Mouse (Mus musculus): ENCODE results near the gene Kif16b. TPM values are rescaled to one million over a fixed set of nuclear protein-coding genes. Genes with fewer than 3 reads are reported as not detected.

The Kif16b gene
- 24.0 and 30.3 TPM in 2 replicates for total RNA-seq (2021)
- long read RNA-seq, full-length matches to known transcripts = 17 of 23 reads
- long read RNA-seq, partial matches to known transcripts = 5 of 23 reads
- long read RNA-seq, other reads (novel, unspliced or antisense) = 1 of 23 reads

DNA sequence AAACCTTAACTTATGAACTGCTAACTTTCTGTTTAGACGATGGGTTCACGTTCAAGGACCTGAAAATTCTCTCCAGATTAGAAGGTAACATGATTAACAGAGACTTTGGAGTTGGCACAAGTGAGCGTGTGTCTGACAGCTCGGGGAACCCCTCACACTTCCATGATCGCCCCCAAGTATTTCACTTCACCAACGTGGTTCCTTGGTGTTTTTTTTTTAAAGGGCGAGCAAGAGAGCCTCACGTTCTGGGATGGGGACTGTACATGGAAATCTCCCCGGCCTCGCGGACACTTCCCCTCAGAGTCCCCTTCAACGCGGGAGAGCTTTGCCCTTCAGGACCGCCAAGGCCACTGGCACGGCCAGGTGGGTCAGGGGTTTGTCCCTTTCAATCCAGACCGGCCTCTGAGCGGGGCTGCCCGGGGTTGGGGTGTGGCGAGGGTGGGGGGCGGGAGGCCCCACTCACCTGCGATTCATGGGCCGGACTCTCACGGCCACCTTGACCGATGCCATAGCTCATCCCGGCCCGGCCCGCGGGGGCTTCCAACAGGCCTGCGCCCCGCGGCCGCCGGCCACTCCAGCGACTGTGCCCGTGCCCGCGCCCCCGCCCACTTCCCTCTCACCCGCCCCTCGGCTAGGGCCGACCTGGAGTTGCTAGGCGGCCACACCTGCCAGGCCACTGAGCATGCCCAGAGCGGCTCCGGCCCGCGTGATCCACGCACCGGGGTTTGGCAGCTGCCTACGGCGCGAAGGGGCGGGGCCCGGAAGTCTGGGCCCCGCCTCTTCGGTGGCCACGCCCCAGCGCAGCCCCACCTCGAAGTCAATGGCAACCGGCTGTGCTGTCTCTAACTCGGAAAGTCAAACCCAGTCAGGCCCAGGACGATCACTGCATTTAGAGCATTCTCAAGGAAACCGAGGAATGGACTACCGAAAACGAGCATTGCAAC, at the start of gene Kif16b:
Kif16b (minus strand) TSS at position 670 of the 944 bp plus-strand sequence.
- peak; percentile 96 for DNase-seq

DNA sequence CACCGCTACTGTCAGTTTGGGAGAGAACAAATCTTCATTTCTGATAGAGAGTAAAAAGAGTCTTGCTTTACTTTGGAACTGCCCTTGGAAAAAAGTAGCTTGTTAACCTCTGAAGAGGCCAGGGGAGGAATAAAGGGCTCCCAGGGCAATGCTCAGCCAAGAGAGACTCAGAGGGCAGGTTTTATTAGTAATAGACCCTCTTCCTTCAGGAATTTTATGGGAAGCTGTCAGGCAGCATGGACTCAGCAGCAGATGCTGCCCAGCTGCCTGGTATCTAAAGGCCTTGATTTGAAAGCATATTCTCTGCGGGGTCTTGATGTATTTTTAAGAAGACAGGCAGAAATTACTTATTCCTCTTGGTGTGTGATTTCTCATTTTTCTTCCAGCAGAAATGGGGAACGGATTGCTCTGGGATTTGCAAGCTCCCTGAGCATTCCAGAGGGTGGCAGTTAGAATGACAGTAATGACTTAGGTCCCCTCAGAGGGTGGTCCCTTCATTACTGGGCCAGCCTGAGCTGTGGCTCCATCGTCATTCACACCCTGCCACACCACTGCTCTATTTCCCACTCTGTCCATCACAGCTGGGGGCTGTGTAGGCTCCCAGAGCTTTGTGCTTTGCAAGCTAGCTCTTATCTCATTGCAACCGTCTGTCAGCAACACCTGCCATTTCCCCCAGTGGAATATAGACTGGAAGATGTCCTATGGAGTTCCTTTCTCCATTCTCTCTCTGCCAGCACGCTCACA, 39.7 kb upstream of the Kif16b start:
- no peak for DNase-seq

DNA sequence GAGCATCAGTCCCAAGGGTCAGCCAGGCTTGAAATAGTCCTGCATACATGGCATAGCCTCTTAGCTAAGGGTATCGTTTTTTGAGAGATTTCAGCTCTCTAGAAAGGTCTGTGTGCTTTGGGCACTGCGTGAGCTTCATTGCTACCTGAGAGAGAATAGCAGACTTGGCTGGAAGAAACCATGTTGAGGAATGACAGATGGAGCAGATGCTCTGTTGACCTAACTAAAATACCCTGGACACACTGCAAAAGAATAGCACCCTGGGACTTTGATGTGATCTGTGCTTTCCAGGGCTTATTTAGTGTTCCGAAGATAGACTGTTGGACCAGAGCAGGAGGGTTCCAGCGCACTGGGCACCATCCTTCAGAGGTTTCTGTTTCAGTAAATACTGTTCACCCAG, 29.1 kb upstream of the Kif16b start:
- no peak for DNase-seq

DNA sequence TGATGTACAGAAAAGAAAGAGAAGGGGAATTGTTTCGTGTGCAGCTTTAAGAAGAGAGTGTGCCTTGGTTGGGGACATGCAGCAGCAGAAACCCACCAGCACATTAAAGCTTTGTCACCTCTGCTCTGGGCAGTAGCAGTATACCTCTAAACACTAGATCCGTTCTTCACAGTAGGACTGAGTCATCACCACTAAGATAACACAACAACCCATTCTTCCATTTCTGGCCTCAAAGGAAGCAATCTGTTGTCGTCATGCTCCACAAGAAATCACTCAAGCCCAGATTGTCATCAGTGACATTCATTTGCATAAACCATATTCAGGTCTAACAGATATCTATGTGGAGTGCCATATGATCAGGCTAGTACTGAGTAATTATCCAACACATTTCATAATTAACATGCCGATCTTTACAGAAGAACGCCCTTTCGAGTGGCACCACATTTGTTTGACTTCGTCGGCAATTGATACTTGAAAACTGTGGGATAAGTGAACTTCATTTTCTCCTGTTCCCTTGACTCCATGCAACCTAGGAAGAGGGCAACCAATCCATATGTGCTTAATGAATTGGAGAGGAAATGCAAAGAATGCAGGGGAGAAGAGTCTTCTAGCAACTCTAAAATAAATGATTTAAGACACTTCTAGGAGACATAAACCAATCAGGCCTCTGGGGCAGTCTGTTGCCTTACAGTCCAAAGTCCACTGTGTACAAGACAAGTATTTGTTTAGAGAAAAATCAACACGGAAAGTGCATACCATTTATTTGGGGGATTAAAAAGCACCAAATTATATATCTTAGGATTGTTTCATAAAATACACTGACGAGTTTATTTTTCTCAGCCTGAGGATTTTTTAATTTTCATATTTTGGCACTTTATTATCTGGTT, 28.1 kb upstream of the Kif16b start:
- DNase-seq = no peak

DNA sequence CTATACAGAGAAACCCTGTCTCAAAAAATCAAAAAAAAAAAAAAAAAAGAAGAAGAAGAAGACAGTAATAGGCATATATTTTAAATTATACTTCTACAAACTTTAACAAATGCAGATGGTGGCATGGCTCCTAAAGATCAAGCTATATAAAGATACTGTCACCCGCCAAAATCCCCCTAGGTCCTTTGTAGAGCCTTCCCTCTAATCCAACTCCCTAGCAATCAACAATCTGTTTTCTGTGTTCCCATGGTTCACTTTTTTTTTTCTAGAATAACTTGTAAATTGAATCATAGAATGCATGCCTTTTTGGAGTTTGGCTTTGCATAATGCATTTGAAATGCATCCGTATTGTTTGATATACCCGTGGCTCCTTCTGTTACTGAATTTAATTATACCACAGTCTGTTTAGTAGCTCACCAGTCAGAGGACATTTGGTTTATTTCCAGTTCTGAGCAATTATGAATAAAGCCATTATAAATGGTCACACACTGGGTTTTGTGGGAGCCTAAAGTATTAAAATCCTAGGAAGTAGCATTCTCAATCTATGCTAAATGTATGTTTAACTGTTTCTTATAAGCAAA, 9.6 kb upstream of the Kif16b start:
- no peak for DNase-seq

DNA sequence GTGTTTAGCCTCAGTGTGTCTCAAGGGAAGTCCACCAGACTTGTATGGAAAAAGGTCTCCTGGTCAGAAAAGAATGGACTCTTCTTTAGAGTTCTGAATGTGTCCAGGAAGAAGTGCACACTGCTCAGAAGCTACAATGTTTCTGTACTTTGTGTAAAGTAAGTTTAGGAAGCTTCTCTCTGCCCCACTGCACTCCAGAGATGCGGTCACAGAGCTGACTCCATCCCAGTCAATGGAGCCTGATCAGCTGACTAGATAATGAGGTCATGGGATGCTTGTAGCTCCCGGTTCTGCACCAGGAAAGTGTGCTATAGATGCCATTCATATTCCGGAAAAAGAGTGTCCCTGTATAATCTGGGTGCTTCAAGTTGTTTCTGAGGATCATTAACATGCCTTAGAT, 7.9 kb upstream of the Kif16b start:
- no peak for DNase-seq

DNA sequence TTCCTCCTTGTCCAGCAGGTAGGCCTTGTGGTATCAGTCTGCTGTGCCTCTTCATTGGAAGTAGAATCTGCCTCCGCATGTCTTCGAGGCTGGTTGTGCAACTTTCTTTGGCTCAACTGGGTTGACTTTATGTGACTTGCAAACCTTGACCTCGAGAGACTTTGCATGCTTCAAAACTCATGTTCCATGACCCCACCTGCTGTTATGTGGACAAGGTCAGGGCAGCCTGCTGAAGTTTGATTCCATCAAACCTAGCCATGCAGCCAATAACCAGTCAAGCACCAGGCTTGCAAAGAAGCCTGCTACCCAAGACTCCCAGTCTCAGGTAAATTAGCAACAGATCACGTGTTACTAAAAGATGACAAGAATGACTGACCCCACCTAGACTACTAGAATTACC, 5.7 kb upstream of the Kif16b start:
- DNase-seq = no peak

DNA sequence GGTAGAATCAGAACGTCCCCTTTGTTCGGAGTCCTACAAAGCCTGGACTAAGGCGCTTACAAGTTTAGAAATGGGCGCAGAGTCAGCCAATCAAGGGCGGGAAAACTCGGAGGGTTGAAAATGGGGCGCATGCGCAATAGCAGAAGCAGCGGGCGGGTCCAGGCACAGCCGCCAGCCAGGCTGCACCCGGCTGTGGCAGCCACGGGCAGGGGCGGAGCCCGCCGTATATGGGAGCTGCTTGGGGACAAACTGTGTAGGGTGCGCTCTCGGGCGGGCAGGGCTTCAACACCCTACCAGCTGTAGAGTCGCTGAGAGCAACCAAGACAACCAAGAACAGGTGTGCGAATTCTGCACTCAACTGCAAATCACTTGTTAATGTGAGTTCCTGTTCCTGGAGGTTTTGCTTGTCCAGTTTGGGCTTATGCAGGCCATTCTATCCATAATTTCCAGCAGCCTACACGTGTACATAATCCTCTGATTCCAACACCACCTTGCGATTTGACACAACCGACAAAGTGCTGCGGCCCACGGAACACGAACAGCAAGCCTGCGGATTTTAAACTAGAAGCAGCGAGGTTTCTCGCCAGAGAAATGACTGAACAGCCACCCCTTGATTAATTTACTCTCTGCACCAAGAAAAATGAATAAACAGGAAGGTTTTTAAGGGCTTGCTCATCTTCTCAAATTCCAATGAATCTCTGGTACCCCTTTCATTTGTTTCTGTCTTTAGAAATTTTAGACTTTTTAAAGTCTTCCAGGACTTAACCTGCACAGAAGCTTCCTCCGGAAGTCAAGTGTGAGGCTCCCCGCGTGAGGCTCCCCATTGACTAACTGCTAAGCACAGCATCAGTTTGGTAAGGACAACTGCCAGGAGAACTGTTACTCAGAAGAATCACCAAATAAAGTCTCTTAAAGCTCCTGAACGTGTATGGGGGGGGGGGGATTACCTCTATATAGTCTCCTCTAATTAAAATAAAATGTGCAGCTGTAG, 1.9 kb upstream of the Kif16b start:
- peak; percentile 95 for DNase-seq

DNA sequence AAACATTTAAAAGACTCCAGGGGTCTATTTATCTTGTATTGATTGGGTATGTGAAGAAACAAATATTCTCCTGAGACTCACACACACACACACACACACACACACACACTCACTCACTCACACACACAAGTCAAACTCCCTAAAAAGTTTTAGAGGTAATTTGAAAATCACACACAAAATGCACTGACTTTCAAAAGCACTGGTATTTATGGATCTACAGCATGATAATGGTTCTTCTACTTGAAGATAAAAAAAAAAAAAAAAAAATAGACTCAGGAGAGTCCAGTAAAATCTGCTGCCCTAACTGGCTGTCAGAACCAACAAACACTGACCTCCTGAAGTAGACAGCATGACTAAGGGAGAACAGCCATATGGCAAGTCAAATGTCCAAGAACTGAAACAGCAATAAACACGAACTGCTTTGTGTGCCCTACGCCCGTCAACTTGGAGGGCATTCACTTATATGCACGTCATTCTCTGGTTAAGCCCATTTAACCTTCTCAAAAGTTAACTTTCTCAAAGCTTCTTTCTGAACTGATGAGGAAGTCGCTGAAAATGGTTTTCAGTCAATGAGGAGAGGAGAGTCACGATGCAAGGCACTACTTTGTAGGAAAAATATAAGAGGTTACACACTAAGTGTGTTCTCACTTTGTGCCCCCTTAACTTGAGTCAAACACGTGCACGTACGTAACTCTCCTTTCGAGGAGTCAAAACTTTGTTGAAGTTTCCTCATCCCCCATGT, 1.0 kb downstream of the Kif16b start:
- DNase-seq = no peak

DNA sequence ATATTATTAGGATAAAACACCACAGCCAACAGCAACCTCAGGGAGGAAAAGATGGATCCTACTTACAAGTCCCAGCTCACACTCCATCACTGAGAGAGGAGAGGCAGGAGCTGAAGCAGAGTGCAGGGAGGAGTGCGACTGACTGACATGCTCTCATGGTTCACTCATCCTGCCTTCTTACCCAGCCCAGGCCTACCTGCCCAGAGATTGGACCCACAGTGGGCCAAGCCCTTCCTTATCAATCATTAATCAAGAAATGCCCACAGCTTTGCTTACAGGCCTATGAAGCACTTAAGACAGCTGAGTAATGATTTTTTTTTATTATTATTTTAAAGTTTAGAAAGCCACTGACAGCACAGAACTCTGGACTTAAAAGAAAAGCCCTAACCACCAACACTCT, 7.6 kb downstream of the Kif16b start:
- DNase-seq = no peak

DNA sequence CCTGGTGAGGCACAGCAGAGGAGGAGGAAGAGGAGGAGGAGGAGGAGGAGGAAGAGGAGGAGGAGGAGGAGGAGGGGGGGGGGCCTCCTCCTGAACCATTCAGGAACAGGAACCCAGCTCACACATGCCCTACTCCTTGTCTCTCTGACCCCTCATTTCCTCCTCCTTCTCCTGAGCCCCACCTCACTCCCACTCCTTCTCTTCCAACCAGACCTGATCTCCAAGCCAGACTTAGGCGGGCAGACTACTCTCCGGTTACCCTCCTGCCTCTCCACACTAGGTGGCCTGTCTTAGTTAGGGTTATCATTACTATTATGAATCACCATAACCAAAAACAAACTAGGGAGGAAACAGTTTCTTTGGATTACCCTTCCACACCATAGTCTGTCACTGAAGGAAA, 10.0 kb downstream of the Kif16b start:
- DNase-seq = no peak

DNA sequence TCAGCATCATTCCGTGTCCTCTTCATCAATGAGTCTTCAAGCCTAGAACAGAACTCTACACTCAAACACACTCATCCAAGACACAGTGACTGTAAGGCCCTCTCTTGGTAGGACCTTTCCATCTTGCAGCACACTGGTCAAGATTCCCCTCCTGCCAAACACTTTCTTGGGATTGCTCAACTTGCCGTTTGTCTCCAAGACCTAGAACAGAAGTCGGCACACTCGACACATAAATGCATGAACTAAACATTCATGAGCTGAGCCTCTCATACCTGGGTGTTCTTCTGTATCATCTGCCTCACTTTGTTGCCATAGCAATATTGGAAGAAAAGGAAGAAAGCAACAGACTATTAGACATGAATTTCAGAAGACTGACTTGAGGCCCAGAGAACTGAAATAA, 16.9 kb downstream of the Kif16b start:
- no peak for DNase-seq

DNA sequence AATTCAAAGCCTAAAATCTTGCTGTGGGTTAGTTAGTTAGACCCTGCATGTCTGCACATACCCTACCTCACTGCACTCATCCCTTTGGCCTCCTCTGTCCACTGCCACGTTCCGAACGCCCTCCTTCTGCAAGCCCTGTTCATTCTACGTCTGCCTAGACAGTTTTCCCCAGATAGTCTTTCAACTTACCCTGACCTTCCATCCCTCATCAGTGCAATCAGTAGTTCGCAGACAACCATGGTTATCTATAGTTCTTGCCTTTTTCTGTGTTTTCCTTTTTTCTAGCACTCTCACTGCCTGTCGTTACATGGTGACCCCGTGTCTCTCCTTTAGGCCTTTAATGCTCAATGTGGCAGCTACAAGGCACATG, 17.7 kb downstream of the Kif16b start:
- DNase-seq = no peak

DNA sequence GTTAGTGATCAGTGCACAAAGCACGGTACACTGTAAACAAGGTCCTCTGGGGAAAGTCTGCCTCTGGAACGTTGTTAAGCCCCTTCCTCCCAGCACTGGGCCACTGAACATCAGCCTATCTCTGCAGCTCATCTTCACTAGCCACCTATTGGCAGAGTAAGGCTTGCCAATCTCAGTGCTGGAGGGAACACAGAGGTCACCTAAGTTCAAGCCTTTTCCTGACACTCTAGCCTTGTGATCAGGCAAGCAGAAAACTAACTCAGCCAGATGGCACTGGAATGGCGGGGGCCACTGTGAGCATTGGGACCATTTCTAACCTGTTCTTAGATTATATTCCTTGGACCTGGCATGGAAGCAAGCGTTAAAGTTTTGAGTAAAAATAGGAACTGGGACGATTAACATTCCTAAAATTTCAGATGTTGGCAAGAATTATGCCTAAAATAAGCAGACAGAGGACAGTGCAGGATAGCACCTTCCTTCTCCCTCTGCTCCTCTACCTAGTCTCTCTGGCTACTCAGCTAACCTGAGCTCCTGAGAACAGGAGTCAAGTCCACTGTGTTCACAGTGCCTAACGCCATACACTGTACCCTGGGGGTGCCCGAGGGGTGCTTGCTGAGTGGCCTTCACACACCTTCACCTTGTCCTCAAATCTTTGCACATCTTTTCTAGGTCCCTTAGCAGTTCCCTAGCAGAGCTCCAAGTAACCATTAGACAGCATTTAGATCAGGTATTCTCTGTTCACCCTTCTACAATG, 18.3 kb downstream of the Kif16b start:
- no peak for DNase-seq

DNA sequence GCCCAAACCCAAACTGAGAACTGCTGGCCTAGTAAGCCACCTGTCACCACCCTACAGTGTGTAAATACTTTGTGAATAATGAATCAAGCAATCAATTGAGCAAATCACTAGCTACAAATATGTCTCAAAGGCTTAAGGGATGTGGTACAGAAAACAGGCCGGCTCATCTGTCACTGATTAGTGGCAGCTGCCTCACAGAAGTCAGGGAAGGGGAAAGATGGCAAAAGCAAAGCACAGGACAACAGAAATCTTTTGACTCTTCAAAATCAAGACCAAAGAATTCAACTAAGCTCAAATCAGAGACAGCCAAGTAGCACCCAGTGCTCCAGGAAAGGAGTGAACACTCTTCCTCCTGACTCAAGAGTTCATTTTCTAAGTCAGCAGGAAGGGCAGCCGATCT, 18.9 kb downstream of the Kif16b start:
- DNase-seq = no peak

DNA sequence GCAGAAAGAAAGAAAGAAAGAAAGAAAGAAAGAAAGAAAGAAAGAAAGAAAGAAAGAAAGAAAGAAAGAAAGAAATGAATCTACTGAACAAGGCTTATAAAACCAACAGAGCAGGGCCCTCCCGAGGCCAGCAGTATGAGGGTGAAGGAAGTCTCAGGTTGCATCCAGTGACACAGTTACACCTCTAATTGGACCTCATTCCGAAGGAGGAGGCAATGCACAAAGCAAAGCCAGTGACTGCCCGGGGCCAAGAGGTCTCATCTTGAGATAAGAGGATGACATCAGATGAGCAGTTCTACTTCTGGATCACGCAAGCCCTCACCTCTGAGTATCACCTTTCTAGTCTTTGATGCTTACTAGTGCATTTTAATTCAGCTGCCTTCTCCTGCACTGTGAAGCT, 20.2 kb downstream of the Kif16b start:
- no peak for DNase-seq

DNA sequence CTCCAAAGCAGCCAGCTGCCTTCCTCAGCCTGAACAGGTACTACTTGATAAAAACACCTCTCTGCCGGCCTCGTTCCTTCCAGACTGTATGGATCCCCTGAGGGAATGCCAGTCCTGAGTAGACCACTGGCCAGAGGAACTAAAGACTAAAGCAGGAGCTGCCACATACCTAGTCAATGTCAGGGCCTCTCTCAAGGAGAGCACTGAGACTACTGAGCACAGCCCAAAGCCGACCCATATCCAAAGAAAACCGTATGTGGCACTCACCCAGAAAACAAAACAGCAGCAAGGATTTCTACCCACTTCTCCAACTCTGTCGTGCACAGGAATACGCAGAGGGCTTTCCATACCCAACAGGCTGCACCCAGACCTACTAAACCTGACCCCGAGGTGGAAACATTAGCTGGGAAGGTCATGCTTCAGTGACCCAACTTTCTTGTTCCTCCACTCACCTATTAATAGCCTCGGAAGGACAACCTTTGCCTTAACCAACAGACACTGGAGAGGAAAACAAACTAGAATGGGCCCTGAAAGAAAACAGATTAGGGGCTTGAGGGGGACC, 22.0 kb downstream of the Kif16b start:
- DNase-seq = no peak

DNA sequence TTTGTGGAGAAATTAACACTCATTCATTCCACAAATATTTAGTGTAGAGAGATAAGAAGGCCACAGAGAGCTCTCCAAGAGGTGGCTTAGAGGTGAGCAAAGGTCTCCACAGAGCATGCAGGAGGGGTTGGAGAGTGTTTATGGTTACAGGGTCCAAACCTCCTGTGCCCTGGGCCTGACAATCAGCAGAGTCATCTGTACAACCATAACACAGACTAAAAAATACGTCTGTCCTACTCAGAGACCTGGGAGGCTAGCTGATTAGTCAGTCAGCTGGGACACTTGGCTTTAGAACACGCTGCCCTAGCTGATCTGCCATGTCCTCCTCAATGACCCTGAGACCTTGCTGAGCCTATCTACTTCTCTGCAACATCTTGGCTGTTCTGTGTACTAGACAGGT, 24.7 kb downstream of the Kif16b start:
- no peak for DNase-seq

DNA sequence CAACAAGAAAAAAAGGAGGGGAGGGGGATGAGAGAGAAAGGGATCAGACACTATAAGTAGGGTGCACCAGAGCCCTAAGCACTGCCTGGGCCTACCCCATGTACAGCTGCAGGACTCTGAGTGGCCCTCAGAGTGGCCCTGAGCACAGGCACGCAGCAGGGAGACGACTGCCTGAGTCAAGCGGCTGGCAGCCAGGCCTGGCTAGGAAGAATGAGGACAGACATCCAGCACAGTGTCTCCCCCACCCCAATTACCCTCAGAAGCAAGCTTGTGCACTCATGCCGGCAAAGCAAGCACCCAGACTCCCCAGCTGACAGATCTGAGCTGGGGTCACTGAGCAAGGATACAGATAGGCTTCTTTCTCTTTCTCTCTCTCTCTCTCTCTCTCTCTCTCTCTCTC, 25.4 kb downstream of the Kif16b start:
- peak; percentile 55 for DNase-seq
